Mouse (Mus musculus) regulatory T cell (primary cell): ENCODE results near the gene Ncoa5.

Experiments
- in situ Hi-C: fragments of 300-600 bp; cut with MboI, MseI; formaldehyde crosslinking; loops from one replicate; pipeline ENCODE4 v1.15.1; 2025; ENCODE audit warnings: high pct_unique_total_duplicates

Ncoa5 gene

DNA sequence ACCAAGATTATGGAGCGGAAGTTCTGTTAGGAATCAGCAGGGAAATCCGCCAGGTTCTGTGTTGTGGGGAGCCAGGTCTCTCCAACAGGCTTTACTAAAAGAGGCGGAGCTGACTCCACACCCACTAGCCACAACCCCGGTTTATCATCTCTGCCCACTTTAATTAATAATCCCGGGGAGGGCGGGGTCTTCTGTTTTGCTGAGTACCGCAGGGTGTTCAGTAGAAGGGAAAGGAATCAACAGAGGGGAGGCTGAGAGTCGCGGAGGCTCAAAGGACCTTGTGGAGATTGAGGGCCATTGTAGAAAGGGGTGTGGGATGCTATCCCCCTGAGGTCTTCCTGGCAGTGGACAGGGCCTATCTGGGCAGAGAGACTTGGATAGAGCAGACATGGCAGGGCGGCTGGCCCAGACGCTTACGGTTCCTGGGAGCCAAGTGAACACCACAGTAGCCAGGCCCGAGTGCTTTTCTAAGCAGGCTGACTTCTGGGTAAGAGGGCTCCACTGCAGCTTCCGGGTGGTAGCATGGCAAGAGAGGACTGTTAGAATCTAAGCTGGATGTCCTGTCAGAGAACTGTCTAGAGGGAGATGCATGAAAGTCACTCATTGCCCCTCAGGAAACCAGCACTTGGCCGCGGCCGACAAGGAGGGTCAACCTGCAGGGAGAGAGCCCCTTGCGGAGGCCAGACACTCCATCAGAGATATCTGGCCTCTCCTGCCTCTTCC, 16.3 kb upstream of the Ncoa5 start:
- in situ Hi-C loops, result no loop called here

GRCm38 (mm10) chr2:165049044-165049443, 14.4 kb upstream of the Ncoa5 start:
- in situ Hi-C loops, result loop anchor here (10.0 kb wide), 1 partner anchor 1024 kb away; the partner anchor contains the start of gene Pabpc1l

DNA sequence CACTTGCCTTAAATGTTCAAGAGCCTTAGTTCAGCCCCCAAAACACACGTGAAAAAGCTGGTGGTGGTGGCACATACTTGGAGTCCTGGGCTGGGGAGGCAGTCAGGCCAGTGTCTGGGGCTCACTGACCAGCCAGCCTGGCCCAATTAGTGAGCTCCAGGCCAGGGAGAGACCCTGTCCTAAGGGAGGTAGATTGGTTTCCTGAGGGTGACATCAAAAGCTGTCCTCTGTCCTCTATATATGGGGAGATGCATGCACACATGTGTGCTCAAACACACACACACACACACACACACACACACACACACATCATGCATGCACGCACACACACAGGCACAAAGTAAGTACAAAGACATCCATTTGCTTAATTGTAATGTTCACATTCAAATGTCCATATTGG, 9.1 kb upstream of the Ncoa5 start:
- in situ Hi-C loops, result loop anchor here (10.0 kb wide), 1 partner anchor 1019 kb away; the partner anchor contains the start of gene Pabpc1l

- in situ Hi-C loops, result loop anchor here (10.0 kb wide), 1 partner anchor 1018 kb away; the partner anchor contains the start of gene Pabpc1l
Observed at GRCm38 (mm10) chr2:165043090-165043636, 8.5 kb upstream of the Ncoa5 start.

DNA sequence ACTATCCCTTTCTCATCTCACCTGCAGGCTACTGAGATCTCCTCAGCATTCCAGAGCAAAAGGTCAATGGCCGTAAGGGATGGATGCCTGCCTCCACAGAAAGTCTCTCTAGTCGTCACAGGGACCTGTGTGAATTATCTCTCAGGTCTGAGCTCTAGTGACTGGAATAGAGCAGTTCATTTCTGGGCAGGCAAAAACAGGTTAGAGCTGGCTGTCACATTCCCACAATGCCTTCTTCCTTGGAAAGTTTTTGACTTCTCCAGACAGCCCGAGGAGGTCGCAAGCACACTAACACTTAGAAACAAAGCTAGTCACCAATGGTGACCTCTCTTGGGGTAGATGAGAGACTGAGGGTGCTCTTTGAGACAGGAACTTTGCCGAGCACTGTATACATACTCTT, 7.5 kb upstream of the Ncoa5 start:
- in situ Hi-C loops, result loop anchor here (10.0 kb wide), 1 partner anchor 1017 kb away; the partner anchor contains the start of gene Pabpc1l

- in situ Hi-C loops, result no loop called here
Observed at GRCm38 (mm10) chr2:165037415-165037814, 2.7 kb upstream of the Ncoa5 start.

GRCm38 (mm10) chr2:165035058-165035431, 378 bp upstream of the Ncoa5 start:
- in situ Hi-C loops, result no loop called here

- in situ Hi-C loops, result no loop called here
Observed at GRCm38 (mm10) chr2:165033306-165033705, 1.4 kb downstream of the Ncoa5 start.

- in situ Hi-C loops, result no loop called here
Observed at GRCm38 (mm10) chr2:165032533-165032932, 2.1 kb downstream of the Ncoa5 start.

GRCm38 (mm10) chr2:165027163-165027562, 7.5 kb downstream of the Ncoa5 start:
- in situ Hi-C loops, result no loop called here

DNA sequence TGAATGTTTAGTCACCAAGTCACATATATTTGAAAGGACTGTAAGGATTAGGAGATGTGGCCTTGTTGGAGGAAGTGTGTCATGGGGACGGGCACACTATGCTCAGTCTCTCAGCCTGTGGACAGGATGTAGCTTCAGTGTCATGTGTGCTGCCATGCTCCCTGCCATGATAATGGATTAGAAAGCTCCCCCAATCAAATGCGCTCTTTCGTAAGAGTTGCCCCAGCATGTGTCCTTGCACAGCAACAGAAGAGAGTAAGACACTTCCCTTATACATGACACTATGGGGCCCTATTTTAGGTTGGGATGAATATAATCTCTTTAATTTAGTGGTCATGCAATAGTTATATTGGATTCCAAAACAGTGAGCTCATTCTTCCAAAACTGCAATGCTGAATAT, 14.2 kb downstream of the Ncoa5 start:
- in situ Hi-C loops, result no loop called here

GRCm38 (mm10) chr2:165014935-165015334, 19.7 kb downstream of the Ncoa5 start:
- in situ Hi-C loops, result no loop called here

DNA sequence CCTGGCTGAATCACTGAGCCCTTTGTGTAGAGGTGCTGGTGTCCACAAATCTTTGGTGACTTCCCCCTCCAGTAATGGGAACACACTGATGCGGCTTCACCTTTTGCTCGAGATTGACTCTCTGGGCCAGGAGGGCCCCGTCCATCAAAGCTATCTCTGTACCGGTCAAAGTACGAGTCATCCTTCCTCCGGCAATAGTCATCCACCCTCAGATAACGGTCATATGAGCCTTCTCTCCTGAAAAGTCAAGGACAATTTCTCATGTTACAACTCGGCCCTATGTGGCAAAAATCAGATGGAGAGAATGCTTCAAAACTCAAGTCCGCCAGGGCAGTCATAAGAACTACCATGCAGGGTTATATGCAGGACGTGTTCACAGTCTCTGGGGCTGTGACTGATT, 24.3 kb downstream of the Ncoa5 start:
- in situ Hi-C loops, result no loop called here

- in situ Hi-C loops, result no loop called here
Observed at GRCm38 (mm10) chr2:165009581-165009980, 25.1 kb downstream of the Ncoa5 start.

DNA sequence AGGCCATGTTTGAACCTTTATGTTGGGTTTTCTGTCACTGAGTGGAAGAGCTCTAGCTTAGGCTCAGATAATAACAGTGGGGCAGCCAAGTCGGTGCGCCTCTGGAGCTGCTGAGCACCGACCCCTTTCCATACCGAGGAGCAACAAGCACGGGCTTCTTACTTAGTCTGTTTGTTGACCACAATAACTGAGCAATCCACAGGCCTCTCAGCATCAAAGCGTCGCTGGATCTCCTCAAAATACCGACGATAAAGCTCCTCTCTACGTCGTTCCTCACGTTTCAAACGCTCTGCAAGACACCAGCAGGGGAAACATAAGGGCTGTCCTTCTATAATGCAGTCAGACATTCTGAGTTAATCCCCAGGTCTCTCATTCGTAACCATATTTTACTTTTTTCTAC, 25.5 kb downstream of the Ncoa5 start:
- in situ Hi-C loops, result no loop called here

GRCm38 (mm10) chr2:165007986-165008385, 26.7 kb downstream of the Ncoa5 start:
- in situ Hi-C loops, result no loop called here

GRCm38 (mm10) chr2:165006813-165007212, 27.9 kb downstream of the Ncoa5 start:
- in situ Hi-C loops, result no loop called here

GRCm38 (mm10) chr2:165004237-165004636, 30.4 kb downstream of the Ncoa5 start:
- in situ Hi-C loops, result no loop called here

- in situ Hi-C loops, result no loop called here
Observed at GRCm38 (mm10) chr2:165003108-165003507, 31.6 kb downstream of the Ncoa5 start.

DNA sequence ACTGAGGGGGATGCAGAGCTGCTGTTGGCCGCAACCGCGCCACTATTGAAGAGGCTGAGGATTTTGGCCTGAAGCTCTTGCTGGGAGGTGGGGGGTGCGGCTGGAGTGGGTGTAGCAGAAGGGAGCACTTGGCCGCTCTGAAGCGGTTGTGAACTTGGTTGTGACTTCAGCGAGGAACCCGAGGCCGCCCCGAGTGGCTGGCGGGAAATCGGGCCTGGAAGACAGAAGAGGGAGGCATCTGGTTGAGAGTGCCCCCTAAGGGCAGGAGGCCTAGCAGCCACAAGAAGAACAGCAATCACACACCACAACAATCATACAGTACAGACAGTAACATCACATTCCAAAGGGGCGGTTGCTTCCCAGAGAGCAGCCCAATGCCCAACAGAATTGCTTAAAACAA, 32.7 kb downstream of the Ncoa5 start:
- in situ Hi-C loops, result no loop called here

GRCm38 (mm10) chr2:164997721-164998428, 36.8 kb downstream of the Ncoa5 start:
- in situ Hi-C loops, result loop anchor here (25.0 kb wide), 1 partner anchor 1364 kb away; no protein-coding TSS in a partner anchor
